21 mouse cellular contexts compared by ENCODE assay signal in genomic region chr8:95983690-95984089, GRCm38 (mm10).
DNase-seq lines count a peak whose midpoint lies in the region; ATAC-seq and TF ChIP-seq lines count a peak whose summit lies in the region.
"Had no signal": no experiment of that assay in that cellular context is flagged by ENCODE, and none has a peak within 500 bp of the region (broad histone marks: within the 10 kb centered on the region; RNA-seq: fewer than 3 reads in every experiment).

No protein-coding gene starts in this region.

- H3K4me3 ChIP-seq in heart, embryonic 10.5 days: no peak overlapping the region
- H3K4me3 ChIP-seq in heart, adult 2 months: no peak overlapping the region
- H3K4me3 ChIP-seq in G1E (ENCODE audit: low read depth, low read length): no peak overlapping the region
- H3K4me3 ChIP-seq in MEL (ENCODE audit: control insufficient read depth in 1 of 2, insufficient read depth in 1 of 2, low read depth in 2 of 2, low read length in 2 of 2): no peak overlapping the region

- peak; percentile 22 for DNase-seq in heart, embryonic 10.5 days (ENCODE audit: low spot score)
- no peak for DNase-seq in heart, adult 2 months
- no peak for DNase-seq in G1E (ENCODE audit: low spot score)
- no peak for DNase-seq in MEL (ENCODE audit: low read depth, low spot score)
- no peak for DNase-seq in kidney, postnatal 4 days
- no peak for DNase-seq in lung, postnatal 4 days
- DNase-seq: adrenal gland, adult 2 months; adrenal gland, adult 8-10 months; adrenal gland, postnatal 10 days; adrenal gland, postnatal 14 days; adrenal gland, postnatal 25 days; adrenal gland, postnatal 36 days; B cell, adult 2 months; cerebellum, adult 11 months; cerebellum, adult 11-12 months; cerebellum, adult 18-20 months; cerebellum, adult 2 months; cerebellum, adult 8-10 months had no signal

- H3K79me2 ChIP-seq in heart, adult 2 months (replicated peaks; ENCODE audit: control insufficient read depth, insufficient read depth, low read length): no peaks in the 10 kb centered on the region
- H3K79me2 ChIP-seq in MEL (ENCODE audit: control insufficient read depth, insufficient read depth, low read length, poor library complexity): no peaks in the 10 kb centered on the region

- no peak for TF ChIP-seq CTCF in heart, adult 2 months (IDR thresholded peaks at IDR 0.05)
- TF ChIP-seq CTCF in G1E (IDR thresholded peaks at IDR 0.05; ENCODE audit: low read depth, low read length) (no peak), MEL (IDR thresholded peaks at IDR 0.05 in 2 of 3, conservative IDR thresholded peaks at IDR 0.05 in 1 of 3; ENCODE audit: control insufficient read depth in 1 of 3, insufficient read depth in 1 of 3, low read depth in 2 of 3, low read length in 3 of 3, poor library complexity in 1 of 3, severe bottlenecking in 1 of 3) (no peak)

- H3K27ac ChIP-seq in heart, embryonic 10.5 days: no peak overlapping the region
- no peak overlapping the region for H3K27ac ChIP-seq in heart, adult 2 months
- H3K27ac ChIP-seq in MEL (ENCODE audit: control insufficient read depth, low read depth, low read length): no peak overlapping the region

- H3K9me3 ChIP-seq in heart, embryonic 10.5 days: no peaks in the 10 kb centered on the region
- H3K9me3 ChIP-seq in G1E (replicated peaks) (no peaks in the 10 kb centered on the region), MEL (replicated peaks; ENCODE audit: insufficient read depth, low read length) (no peaks in the 10 kb centered on the region)

- H3K36me3 ChIP-seq in heart, embryonic 10.5 days: no peaks in the 10 kb centered on the region
- no peaks in the 10 kb centered on the region for H3K36me3 ChIP-seq in heart, adult 2 months (ENCODE audit: control insufficient read depth, insufficient read depth, low read length)
- H3K36me3 ChIP-seq in G1E (replicated peaks) (no peaks in the 10 kb centered on the region), MEL (ENCODE audit: control insufficient read depth in 1 of 2, insufficient read depth in 2 of 2, low read length in 2 of 2) (no peaks in the 10 kb centered on the region)

- no peak for TF ChIP-seq POLR2A in heart, adult 2 months (IDR thresholded peaks at IDR 0.05; ENCODE audit: insufficient read depth, low read depth, low read length)
- no peak for TF ChIP-seq POLR2A in MEL (IDR thresholded peaks at IDR 0.05; ENCODE audit: control insufficient read depth in 1 of 2, insufficient read depth in 1 of 2, low read depth in 1 of 2, low read length in 2 of 2, poor library complexity in 1 of 2)

- H3K4me1 ChIP-seq in heart, embryonic 10.5 days: no peaks in the 10 kb centered on the region
- no peaks in the 10 kb centered on the region for H3K4me1 ChIP-seq in heart, adult 2 months (ENCODE audit: control insufficient read depth, insufficient read depth, low read length)
- no peaks in the 10 kb centered on the region for H3K4me1 ChIP-seq in G1E (ENCODE audit: insufficient read depth, low read depth, low read length)
- no peaks in the 10 kb centered on the region for H3K4me1 ChIP-seq in MEL (ENCODE audit: control insufficient read depth in 1 of 2, insufficient read depth in 2 of 2, low read length in 2 of 2)

- intact Hi-C loops in heart, adult 2 months (cut with DNase I): no loop called here

- 54% methylated on average over 2 of the region's 2 CpGs for WGBS in heart, embryonic 10.5 days
- 56% methylated on average over 2 of the region's 2 CpGs for WGBS in heart, adult 2 months

- H3K9ac ChIP-seq in heart, adult 2 months (ENCODE audit: low read depth, low read length): no peak overlapping the region
- no peak overlapping the region for H3K9ac ChIP-seq in MEL (ENCODE audit: control insufficient read depth, low read depth, low read length, poor library complexity, severe bottlenecking)

- no peaks in the 10 kb centered on the region for H3K27me3 ChIP-seq in heart, embryonic 10.5 days (ENCODE audit: insufficient read depth, poor library complexity, severe bottlenecking)
- H3K27me3 ChIP-seq in heart, adult 2 months (ENCODE audit: control insufficient read depth, insufficient read depth, low read length): no peaks in the 10 kb centered on the region
- H3K27me3 ChIP-seq in G1E (ENCODE audit: insufficient read depth, low read length): no peaks in the 10 kb centered on the region
- no peaks in the 10 kb centered on the region for H3K27me3 ChIP-seq in MEL (ENCODE audit: control insufficient read depth in 1 of 2, insufficient read depth in 2 of 2, low read length in 2 of 2)

- TF ChIP-seq EP300 in heart, adult 2 months (IDR thresholded peaks at IDR 0.05; ENCODE audit: insufficient read depth, low read depth, low read length): no peak
- no peak for TF ChIP-seq EP300 in MEL (IDR thresholded peaks at IDR 0.05; ENCODE audit: low read depth in 1 of 2, low read length in 2 of 2)

- no peak for TF ChIP-seq RAD21 in MEL (IDR thresholded peaks at IDR 0.05; ENCODE audit: low read depth, low read length)

- peak; percentile 75 for ATAC-seq in G1E (ENCODE audit: extremely low read depth, insufficient number of reproducible peaks, low FRiP score, poor library complexity, severe bottlenecking)
- ATAC-seq: activated CD4-positive, CD25-positive, alpha-beta regulatory T cell, adult 4 months; CD4-positive, CD25-positive, alpha-beta regulatory T cell, adult 4 months; Patski had no signal

TF ChIP-seq in MEL, 35 proteins besides CTCF, POLR2A, EP300 and RAD21:
- TF ChIP-seq MXI1 (IDR thresholded peaks at IDR 0.05; ENCODE audit: low read depth, low read length) (no peak), ZNF384 (IDR thresholded peaks at IDR 0.05; ENCODE audit: low read depth, low read length) (0 out of 2 replicates have a peak, but pooled peaks have one; percentile 30), ZC3H11A (IDR thresholded peaks at IDR 0.05; ENCODE audit: low read depth, low read length) (no peak), MAFK (IDR thresholded peaks at IDR 0.05; ENCODE audit: borderline replicate concordance, low read depth, low read length) (no peak), ETS1 (IDR thresholded peaks at IDR 0.05; ENCODE audit: low read depth, low read length) (no peak), BHLHE40 (IDR thresholded peaks at IDR 0.05; ENCODE audit: borderline replicate concordance, low read depth, low read length) (no peak), MEF2A (IDR thresholded peaks at IDR 0.05; ENCODE audit: extremely low read depth, insufficient replicate concordance, low read depth, low read length, poor library complexity, severe bottlenecking) (no peak), RCOR1 (IDR thresholded peaks at IDR 0.05; ENCODE audit: low read depth, low read length) (no peak)
TF ChIP-seq in MEL: peak in this region for 1.
